Mouse (Mus musculus) stomach, embryonic 15.5 days (tissue): ENCODE results near the gene Slc9a3r1. TPM values are rescaled to one million over a fixed set of nuclear protein-coding genes. Genes with fewer than 3 reads are reported as not detected.

Experiments
- ATAC-seq: fragments of 200-750 bp; cut with Nextera tagmentation; 2 replicates; pipeline ENCODE4 v1.8.0; 2017; ENCODE audit warnings: low read depth, moderate number of reproducible peaks, moderate TSS enrichment; ENCODE audit not compliant: insufficient read depth, low FRiP score
- H3K27ac ChIP-seq: fragments of 300-500 bp; sonication (generic); 2 replicates; pipeline ENCODE4 v1.5.1; 2015; ENCODE audit warnings: mild to moderate bottlenecking, inconsistent platforms
- H3K27me3 ChIP-seq: fragments of 300-500 bp; sonication (generic); replicated peaks from 2 replicates; pipeline ENCODE4 v1.6.1; 2015; ENCODE audit warnings: inconsistent platforms
- H3K36me3 ChIP-seq: fragments of 300-500 bp; sonication (generic); 2 replicates; pipeline ENCODE4 v1.6.1; 2015; ENCODE audit warnings: inconsistent platforms
- H3K4me1 ChIP-seq: fragments of 300-500 bp; sonication (generic); 2 replicates; pipeline ENCODE4 v1.6.1; 2015; ENCODE audit warnings: inconsistent platforms
- H3K4me2 ChIP-seq: fragments of 300-500 bp; sonication (generic); 2 replicates; pipeline ENCODE4 v1.6.1; 2015; ENCODE audit warnings: mild to moderate bottlenecking, inconsistent platforms
- H3K4me3 ChIP-seq: fragments of 300-500 bp; sonication (generic); replicated peaks from 2 replicates; pipeline ENCODE4 v1.5.1; 2015; ENCODE audit warnings: inconsistent platforms
- H3K9ac ChIP-seq: fragments of 300-500 bp; sonication (generic); 2 replicates; pipeline ENCODE4 v1.6.1; 2015; ENCODE audit warnings: inconsistent platforms
- H3K9me3 ChIP-seq: fragments of 300-500 bp; sonication (generic); 2 replicates; pipeline ENCODE4 v1.6.1; 2016; ENCODE audit warnings: inconsistent platforms
- WGBS: fragments of 180-500 bp; shearing (Covaris S2); methylation state at CpG from one replicate; pipeline ENCODE4 v1.1.7; 2015; 5-methylcytosine and 5-hydroxymethylcytosine counted together
- polyA plus RNA-seq: library from polyadenylated mRNA; unstranded; fragments of >200 nt; fragmentation: Nextera tagmentation; extraction: Ambion mirVana; gene quantifications from 2 replicates; pipeline ENCODE4 v1.2.1, GENCODE M21; 2015

The Slc9a3r1 gene
- polyA plus RNA-seq, 1 experiment from 2014 or later: 142 TPM

DNA sequence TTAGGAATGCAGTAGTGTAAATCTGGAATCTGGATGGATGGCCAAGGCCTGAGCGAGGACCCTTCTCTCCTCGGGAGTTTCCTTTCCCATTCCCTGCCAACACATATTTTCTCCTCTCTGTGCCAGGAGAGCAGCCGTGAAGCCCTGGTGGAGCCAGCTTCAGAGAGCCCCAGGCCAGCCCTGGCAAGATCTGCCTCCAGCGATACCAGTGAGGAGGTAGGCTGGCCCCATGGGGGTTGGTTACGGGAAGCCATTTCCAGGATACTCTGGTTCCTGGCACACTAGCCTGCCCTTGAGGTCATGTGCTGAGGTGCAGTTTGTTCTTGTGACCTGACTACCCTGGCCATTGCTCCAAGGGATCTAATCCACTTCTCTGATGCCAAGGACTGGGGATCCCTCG, 16.7 kb downstream of the Slc9a3r1 start:
- Histone ChIP-seq H3K4me3 (no peak overlapping the region), H3K27ac (peak overlapping the region; percentile 18; the same call in 1 of the 2 replicates), H3K4me1 (peaks cover 39% of the 10 kb centered on the region), H3K36me3 (no peaks in the 10 kb centered on the region), H3K4me2 (no peak overlapping the region), H3K27me3 (no peaks in the 10 kb centered on the region), H3K9me3 (no peaks in the 10 kb centered on the region), H3K9ac (no peak overlapping the region)
- no peak for ATAC-seq
- 56% methylated on average over 6 of the region's 6 CpGs for WGBS

DNA sequence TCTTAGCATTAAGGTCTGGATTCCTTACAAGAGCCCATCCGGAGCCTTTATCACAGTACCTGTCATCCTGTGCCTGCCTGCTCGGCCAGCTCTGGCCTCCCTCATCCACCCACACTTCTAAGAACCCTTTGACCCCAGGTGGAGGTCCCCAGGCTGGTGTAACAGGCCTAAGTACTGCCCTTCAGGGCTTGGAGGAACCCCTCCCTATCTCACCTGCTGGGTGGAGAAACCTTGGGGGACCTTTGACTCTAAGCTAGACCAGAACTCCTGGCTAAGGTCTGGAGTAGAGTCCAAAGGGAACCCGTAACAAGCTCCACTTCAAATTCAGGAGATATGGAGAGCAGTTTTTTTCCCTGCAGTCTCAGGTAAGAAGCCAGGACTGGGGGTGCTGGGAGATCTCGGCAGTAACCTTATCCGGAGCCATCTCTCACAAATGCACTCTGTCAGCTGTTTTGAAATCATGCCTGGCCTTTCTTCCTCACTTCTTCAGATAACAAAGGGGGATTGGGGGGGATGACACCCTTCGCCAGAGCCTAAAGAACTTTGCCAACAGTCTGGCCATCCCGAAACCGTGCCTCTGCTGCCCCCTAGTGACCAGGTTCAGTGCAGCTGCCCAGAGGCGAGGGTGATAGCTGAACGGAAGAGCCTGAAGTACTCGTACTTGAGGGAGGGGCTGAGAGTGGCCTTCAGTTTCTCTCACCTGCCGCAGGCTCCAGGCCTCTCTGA, 18.9 kb downstream of the Slc9a3r1 start:
- H3K4me2 ChIP-seq: no peak overlapping the region
- H3K4me1 ChIP-seq: peaks cover 22% of the 10 kb centered on the region
- no peaks in the 10 kb centered on the region for H3K9me3 ChIP-seq
- H3K27me3 ChIP-seq: no peaks in the 10 kb centered on the region
- no peak for ATAC-seq
- H3K9ac ChIP-seq: no peak overlapping the region
- no peak overlapping the region for H3K27ac ChIP-seq
- WGBS: 16% methylated on average over 12 of the region's 12 CpGs
- no peaks in the 10 kb centered on the region for H3K36me3 ChIP-seq
- no peak overlapping the region for H3K4me3 ChIP-seq

DNA sequence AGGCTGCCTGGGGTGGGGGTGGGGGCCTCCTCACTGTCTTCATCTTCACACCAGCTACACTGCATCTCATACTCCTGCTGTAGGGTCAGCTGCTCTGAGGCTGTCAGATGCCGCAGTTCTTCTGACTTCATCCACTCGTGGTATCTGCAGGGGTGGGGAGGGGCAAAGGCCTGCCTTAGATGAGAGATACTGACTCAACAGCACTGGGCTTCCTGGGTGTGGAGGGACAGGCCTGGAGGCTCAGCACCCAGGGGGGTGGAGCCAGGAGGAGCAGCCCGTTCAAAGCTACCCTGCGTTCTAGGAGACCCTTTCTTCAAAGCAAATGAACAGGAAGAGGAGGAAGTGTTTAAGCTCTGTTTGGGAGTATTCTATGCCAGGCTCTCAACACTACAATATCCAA, 21.8 kb downstream of the Slc9a3r1 start:
- no peak for ATAC-seq

DNA sequence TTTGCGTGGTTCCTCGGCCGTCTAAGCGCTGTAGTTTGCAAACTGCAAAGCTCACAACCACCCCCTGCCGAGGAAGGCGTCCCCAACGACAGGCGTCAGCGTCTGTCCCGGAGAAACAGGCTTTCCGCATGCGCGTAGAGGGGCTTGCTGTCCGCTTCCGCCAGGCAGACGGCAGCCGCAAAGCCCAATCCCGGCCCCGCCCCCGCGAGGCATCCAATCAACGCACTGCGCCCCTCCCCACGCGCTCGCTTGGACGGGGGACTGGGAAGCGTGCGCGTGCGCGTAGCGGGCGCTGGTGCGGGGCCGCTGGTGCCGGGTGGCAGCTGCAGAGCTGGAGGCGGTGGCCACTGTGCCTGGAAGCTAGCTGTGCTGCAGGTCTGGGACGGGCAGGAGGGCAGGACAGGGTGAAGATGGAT, 24.1 kb downstream of the Slc9a3r1 start, which contains the start of gene Tmem104:
Tmem104 (plus strand) TSS at position 264 of the 416 bp plus-strand sequence.
- H3K4me2 ChIP-seq: peak within 1 kb of the TSS; percentile 93
- peak within 1 kb of the TSS; percentile 65 for H3K9ac ChIP-seq
- H3K4me3 ChIP-seq: peak within 1 kb of the TSS; percentile 67
- peaks cover 20% of the 10 kb centered on the region for H3K4me1 ChIP-seq
- H3K27ac ChIP-seq: peak within 1 kb of the TSS; percentile 81
- no peaks in the 10 kb centered on the region for H3K27me3 ChIP-seq
- under 1% methylated on average over 39 of the region's 39 CpGs for WGBS
- no peaks in the 10 kb centered on the region for H3K36me3 ChIP-seq
- ATAC-seq: peak; percentile 92
- H3K9me3 ChIP-seq: no peaks in the 10 kb centered on the region

More for the DNA sequence above, 21.8 kb downstream of the Slc9a3r1 start:
- Histone ChIP-seq H3K9me3 (no peaks in the 10 kb centered on the region), H3K27me3 (no peaks in the 10 kb centered on the region), H3K4me2 (no peak overlapping the region), H3K9ac (no peak overlapping the region), H3K4me3 (no peak overlapping the region), H3K36me3 (no peaks in the 10 kb centered on the region), H3K27ac (no peak overlapping the region), H3K4me1 (peaks cover 16% of the 10 kb centered on the region)
- 26% methylated on average over 4 of the region's 4 CpGs for WGBS

DNA sequence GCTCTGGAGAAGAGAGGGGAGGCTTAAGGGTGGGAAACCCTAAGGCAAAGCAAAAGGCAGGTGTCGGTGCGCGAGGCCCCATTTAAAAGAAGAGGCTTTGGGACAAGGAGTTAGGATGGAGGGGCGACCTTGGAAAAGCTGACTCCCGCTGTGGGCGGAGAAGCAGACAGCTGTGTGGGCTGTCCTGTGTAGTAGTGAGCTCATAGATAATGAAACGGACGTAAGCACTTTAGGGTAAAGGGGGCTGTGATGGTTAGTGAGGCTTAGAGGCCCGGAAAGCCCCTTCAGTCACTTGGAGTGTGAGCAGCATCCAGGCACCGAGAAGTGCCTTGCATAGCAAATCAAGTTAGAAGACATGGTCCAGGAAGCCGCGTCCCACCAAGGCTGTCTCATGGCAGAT, 24.6 kb downstream of the Slc9a3r1 start, which contains the start of gene Nat9:
Nat9 (minus strand) TSS at position 167 of the 400 bp plus-strand sequence.
- WGBS: 6% methylated on average over 12 of the region's 12 CpGs
- Histone ChIP-seq H3K9ac (peak within 1 kb of the TSS; percentile 65), H3K9me3 (no peaks in the 10 kb centered on the region), H3K4me1 (peaks cover 21% of the 10 kb centered on the region), H3K27ac (peak within 1 kb of the TSS; percentile 81), H3K4me2 (peak within 1 kb of the TSS; percentile 93), H3K36me3 (no peaks in the 10 kb centered on the region), H3K4me3 (peak within 1 kb of the TSS; percentile 67), H3K27me3 (no peaks in the 10 kb centered on the region)
- ATAC-seq: no peak

GRCm38 (mm10) chr11:115188539-115189231, 25.5 kb downstream of the Slc9a3r1 start:
- H3K36me3 ChIP-seq: no peaks in the 10 kb centered on the region
- peaks cover 21% of the 10 kb centered on the region for H3K4me1 ChIP-seq
- WGBS: 82% methylated on average over 13 of the region's 13 CpGs
- 0 out of 2 replicates have a peak overlapping the region, but pooled peaks have one; percentile 13 for H3K27ac ChIP-seq
- H3K9me3 ChIP-seq: no peaks in the 10 kb centered on the region
- H3K27me3 ChIP-seq: no peaks in the 10 kb centered on the region
- H3K9ac ChIP-seq: no peak overlapping the region
- peak overlapping the region; percentile 93; the same call in 1 of the 2 replicates for H3K4me2 ChIP-seq
- H3K4me3 ChIP-seq: no peak overlapping the region
- no peak for ATAC-seq

DNA sequence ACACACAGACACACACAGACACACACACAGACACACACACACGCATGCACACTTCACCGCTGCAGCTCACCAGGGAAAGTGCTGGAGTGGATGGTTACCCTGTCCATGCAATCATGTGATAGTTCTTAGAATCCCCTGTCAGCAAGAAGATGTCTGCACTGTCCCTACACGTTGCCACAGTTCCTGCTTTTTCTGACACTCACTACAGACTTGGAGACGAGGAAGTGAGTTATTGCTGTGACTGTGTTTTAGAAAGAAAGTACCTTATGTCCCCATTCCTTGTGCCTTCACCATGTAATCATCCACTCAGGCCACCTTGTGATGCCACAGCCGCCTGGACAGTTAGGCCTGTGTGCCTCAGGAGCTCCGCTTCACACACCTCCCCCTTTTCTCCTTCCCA, 26.2 kb downstream of the Slc9a3r1 start:
- Histone ChIP-seq H3K9ac (no peak overlapping the region), H3K4me3 (no peak overlapping the region), H3K27me3 (no peaks in the 10 kb centered on the region), H3K4me1 (peaks cover 21% of the 10 kb centered on the region), H3K36me3 (no peaks in the 10 kb centered on the region), H3K4me2 (no peak overlapping the region), H3K27ac (0 out of 2 replicates have a peak overlapping the region, but pooled peaks have one; percentile 13), H3K9me3 (no peaks in the 10 kb centered on the region)
- 92% methylated on average over 6 of the region's 6 CpGs for WGBS
- no peak for ATAC-seq

GRCm38 (mm10) chr11:115192180-115192579, 29.0 kb downstream of the Slc9a3r1 start:
- H3K4me2 ChIP-seq: no peak overlapping the region
- H3K4me1 ChIP-seq: peaks cover 16% of the 10 kb centered on the region
- ATAC-seq: no peak
- no peaks in the 10 kb centered on the region for H3K27me3 ChIP-seq
- no peaks in the 10 kb centered on the region for H3K9me3 ChIP-seq
- no peak overlapping the region for H3K27ac ChIP-seq
- H3K9ac ChIP-seq: no peak overlapping the region
- WGBS: 47% methylated on average over 9 of the region's 9 CpGs
- no peak overlapping the region for H3K4me3 ChIP-seq
- H3K36me3 ChIP-seq: no peaks in the 10 kb centered on the region

- peaks cover 7% of the 10 kb centered on the region; the same call in 1 of the 2 replicates for H3K36me3 ChIP-seq
- no peak for ATAC-seq
Observed at GRCm38 (mm10) chr11:115194693-115195092, 31.6 kb downstream of the Slc9a3r1 start.

GRCm38 (mm10) chr11:115195933-115196332, 32.8 kb downstream of the Slc9a3r1 start:
- H3K27me3 ChIP-seq: no peaks in the 10 kb centered on the region
- H3K9me3 ChIP-seq: no peaks in the 10 kb centered on the region
- ATAC-seq: no peak
- H3K36me3 ChIP-seq: peaks cover 7% of the 10 kb centered on the region; the same call in 1 of the 2 replicates
- no peak overlapping the region for H3K4me2 ChIP-seq
- H3K27ac ChIP-seq: no peak overlapping the region
- 75% methylated on average over 5 of the region's 5 CpGs for WGBS
- no peak overlapping the region for H3K4me3 ChIP-seq
- no peak overlapping the region for H3K9ac ChIP-seq
- H3K4me1 ChIP-seq: 0 out of 2 replicates have a peak, but pooled peaks cover 5% of the 10 kb centered on the region

More at GRCm38 (mm10) chr11:115194693-115195092, 31.6 kb downstream of the Slc9a3r1 start:
- H3K9ac ChIP-seq: no peak overlapping the region
- H3K4me2 ChIP-seq: no peak overlapping the region
- 0 out of 2 replicates have a peak, but pooled peaks cover 5% of the 10 kb centered on the region for H3K4me1 ChIP-seq
- no peak overlapping the region for H3K27ac ChIP-seq
- H3K4me3 ChIP-seq: no peak overlapping the region
- no peaks in the 10 kb centered on the region for H3K9me3 ChIP-seq
- H3K27me3 ChIP-seq: no peaks in the 10 kb centered on the region
- 71% methylated on average over 6 of the region's 6 CpGs for WGBS

DNA sequence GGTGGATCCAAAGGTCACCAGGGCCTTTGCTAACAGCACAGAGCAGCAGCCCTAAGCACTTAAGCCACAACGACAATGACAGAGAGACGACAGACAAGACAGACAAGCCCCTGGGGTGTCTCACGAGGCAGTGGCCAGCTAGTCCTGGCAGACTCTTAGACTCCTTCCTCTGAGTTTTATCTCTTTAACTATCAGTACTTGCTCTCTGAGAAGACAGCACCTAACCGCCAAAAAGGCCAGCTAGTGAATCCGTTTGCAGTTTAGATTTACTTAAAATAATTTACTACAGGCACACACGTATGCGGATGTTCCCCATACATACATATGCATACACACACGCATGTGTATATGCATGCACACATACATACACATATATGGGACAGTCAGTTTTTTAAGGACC, 34.4 kb downstream of the Slc9a3r1 start:
- H3K27ac ChIP-seq: no peak overlapping the region
- no peaks in the 10 kb centered on the region for H3K27me3 ChIP-seq
- H3K4me3 ChIP-seq: no peak overlapping the region
- peaks cover 8% of the 10 kb centered on the region; the same call in 1 of the 2 replicates for H3K36me3 ChIP-seq
- WGBS: 81% methylated on average over 8 of the region's 8 CpGs
- no peak overlapping the region for H3K4me2 ChIP-seq
- no peak for ATAC-seq
- no peak overlapping the region for H3K9ac ChIP-seq
- H3K9me3 ChIP-seq: no peaks in the 10 kb centered on the region
- H3K4me1 ChIP-seq: no peaks in the 10 kb centered on the region

GRCm38 (mm10) chr11:115198932-115199384, 35.8 kb downstream of the Slc9a3r1 start:
- no peak overlapping the region for H3K4me3 ChIP-seq
- H3K36me3 ChIP-seq: peaks cover 10% of the 10 kb centered on the region; the same call in 1 of the 2 replicates
- H3K27ac ChIP-seq: no peak overlapping the region
- no peaks in the 10 kb centered on the region for H3K27me3 ChIP-seq
- no peaks in the 10 kb centered on the region for H3K4me1 ChIP-seq
- H3K4me2 ChIP-seq: no peak overlapping the region
- ATAC-seq: no peak
- WGBS: 48% methylated on average over 12 of the region's 12 CpGs
- H3K9me3 ChIP-seq: no peaks in the 10 kb centered on the region
- no peak overlapping the region for H3K9ac ChIP-seq
